Mouse (Mus musculus) c-Kit-positive CD71-positive TER-119-positive erythroid progenitor cells, embryonic 14.5 days (primary cell): ENCODE results near the gene Edn2.
A peak's percentile ranks its signal among the peaks of the same experiment; 100 is the strongest.

ENCODE experiments used
- DNase-seq: peaks from one replicate; pipeline ENCODE4 v3.0.0-alpha.2; 2013; ENCODE audit warnings: low spot score

Gene Edn2

GRCm38 (mm10) chr4:120161166-120161949 lies at the start of gene Edn2:
Gene Edn2, plus strand, starts transcription at chr4:120161206.
- DNase-seq = no peak

- no peak for DNase-seq
Measured at GRCm38 (mm10) chr4:120115516-120115915, 45.5 kb upstream of the Edn2 start.

GRCm38 (mm10) chr4:120116312-120116711 lies 44.7 kb upstream of the Edn2 start:
- no peak for DNase-seq

- DNase-seq = no peak
Measured at GRCm38 (mm10) chr4:120120276-120120675, 40.7 kb upstream of the Edn2 start.

GRCm38 (mm10) chr4:120124656-120125055 lies 36.4 kb upstream of the Edn2 start:
- DNase-seq = no peak

- DNase-seq = no peak
Measured at GRCm38 (mm10) chr4:120126047-120126446, 35.0 kb upstream of the Edn2 start.

- no peak for DNase-seq
Measured at GRCm38 (mm10) chr4:120127333-120127732, 33.7 kb upstream of the Edn2 start.

- no peak for DNase-seq
Measured at GRCm38 (mm10) chr4:120128033-120128432, 33.0 kb upstream of the Edn2 start.

GRCm38 (mm10) chr4:120129233-120129885 lies 31.6 kb upstream of the Edn2 start:
- peak; percentile 10 for DNase-seq

- no peak for DNase-seq
Measured at GRCm38 (mm10) chr4:120130926-120131325, 30.1 kb upstream of the Edn2 start.

- DNase-seq = no peak
Measured at GRCm38 (mm10) chr4:120131441-120132220, 29.4 kb upstream of the Edn2 start.

- no peak for DNase-seq
Measured at GRCm38 (mm10) chr4:120134223-120134622, 26.8 kb upstream of the Edn2 start.

GRCm38 (mm10) chr4:120141810-120142209 lies 19.2 kb upstream of the Edn2 start:
- DNase-seq = no peak

- no peak for DNase-seq
Measured at GRCm38 (mm10) chr4:120142905-120143304, 18.1 kb upstream of the Edn2 start.

- DNase-seq = no peak
Measured at GRCm38 (mm10) chr4:120144343-120144742, 16.7 kb upstream of the Edn2 start.

GRCm38 (mm10) chr4:120145931-120146330 lies 15.1 kb upstream of the Edn2 start:
- DNase-seq = no peak

GRCm38 (mm10) chr4:120148291-120149141 lies 12.5 kb upstream of the Edn2 start:
- DNase-seq = no peak

- no peak for DNase-seq
Measured at GRCm38 (mm10) chr4:120149142-120149524, 11.9 kb upstream of the Edn2 start.

GRCm38 (mm10) chr4:120150345-120150920 lies 10.6 kb upstream of the Edn2 start:
- DNase-seq = no peak

- DNase-seq = no peak
Measured at GRCm38 (mm10) chr4:120151906-120152305, 9.1 kb upstream of the Edn2 start.

- peak; percentile 11 for DNase-seq
Measured at GRCm38 (mm10) chr4:120152648-120153047, 8.4 kb upstream of the Edn2 start.
